Mouse (Mus musculus) intestine, embryonic 14.5 days (tissue): ENCODE data around the gene Cfap46. TPM values are rescaled to one million over a fixed set of nuclear protein-coding genes. Genes with fewer than 3 reads are reported as not detected.

Experiments used
- ATAC-seq: fragments of 200-750 bp; cut with Nextera tagmentation; replicated peaks from 2 replicates; pipeline ENCODE4 v1.8.0; 2017; ENCODE audit warnings: low read depth, moderate number of reproducible peaks, moderate TSS enrichment, moderate library complexity; ENCODE audit not compliant: low FRiP score, low TSS enrichment
- DNase-seq: peaks from one replicate; pipeline ENCODE4 v3.0.0-alpha.2; 2018; ENCODE audit warnings: low spot score
- H3K27ac ChIP-seq: fragments of 300-500 bp; sonication (generic); 2 replicates; pipeline ENCODE4 v1.5.1; 2014; ENCODE audit warnings: low read depth, mild to moderate bottlenecking, control low read depth
- H3K27me3 ChIP-seq: fragments of 300-500 bp; sonication (generic); replicated peaks from 2 replicates; pipeline ENCODE4 v1.6.1; 2014; ENCODE audit warnings: low read length, control low read depth; ENCODE audit not compliant: control insufficient read depth, insufficient read depth
- H3K36me3 ChIP-seq: fragments of 300-500 bp; sonication (generic); 2 replicates; pipeline ENCODE4 v1.6.1; 2014; ENCODE audit warnings: low read length, control low read depth; ENCODE audit not compliant: control insufficient read depth, insufficient read depth
- H3K4me1 ChIP-seq: fragments of 300-500 bp; sonication (generic); replicated peaks from 2 replicates; pipeline ENCODE4 v1.6.1; 2014; ENCODE audit warnings: low read length, control low read depth, mixed read lengths; ENCODE audit not compliant: control insufficient read depth, insufficient read depth
- H3K4me2 ChIP-seq: fragments of 300-500 bp; sonication (generic); 2 replicates; pipeline ENCODE4 v1.6.1; 2014; ENCODE audit warnings: low read length
- H3K4me3 ChIP-seq: fragments of 300-500 bp; sonication (generic); 2 replicates; pipeline ENCODE4 v1.5.1; 2014; ENCODE audit warnings: low read depth, low read length, control low read depth, mixed read lengths
- H3K9ac ChIP-seq: fragments of 300-500 bp; sonication (generic); 2 replicates; pipeline ENCODE4 v1.6.1; 2014; ENCODE audit warnings: mild to moderate bottlenecking, low read length
- H3K9me3 ChIP-seq: fragments of 300-500 bp; sonication (generic); 2 replicates; pipeline ENCODE4 v1.6.1; 2016; ENCODE audit warnings: low read length, control low read depth; ENCODE audit not compliant: control insufficient read depth
- WGBS: fragments of 180-500 bp; shearing (Covaris S2); extraction: QIAGEN DNeasy Blood & Tissue Kit; methylation state at CpG from one replicate; pipeline ENCODE4 v1.1.7; 2014; 5-methylcytosine and 5-hydroxymethylcytosine counted together
- polyA plus RNA-seq: library from polyadenylated mRNA; unstranded; fragments of >200 nt; fragmentation: Nextera tagmentation; extraction: Ambion mirVana; gene quantifications from 2 replicates; pipeline ENCODE4 v1.2.1, GENCODE M21; 2014

The Cfap46 gene
- polyA plus RNA-seq, 1 experiment from 2014 or later = 0.14 TPM

DNA sequence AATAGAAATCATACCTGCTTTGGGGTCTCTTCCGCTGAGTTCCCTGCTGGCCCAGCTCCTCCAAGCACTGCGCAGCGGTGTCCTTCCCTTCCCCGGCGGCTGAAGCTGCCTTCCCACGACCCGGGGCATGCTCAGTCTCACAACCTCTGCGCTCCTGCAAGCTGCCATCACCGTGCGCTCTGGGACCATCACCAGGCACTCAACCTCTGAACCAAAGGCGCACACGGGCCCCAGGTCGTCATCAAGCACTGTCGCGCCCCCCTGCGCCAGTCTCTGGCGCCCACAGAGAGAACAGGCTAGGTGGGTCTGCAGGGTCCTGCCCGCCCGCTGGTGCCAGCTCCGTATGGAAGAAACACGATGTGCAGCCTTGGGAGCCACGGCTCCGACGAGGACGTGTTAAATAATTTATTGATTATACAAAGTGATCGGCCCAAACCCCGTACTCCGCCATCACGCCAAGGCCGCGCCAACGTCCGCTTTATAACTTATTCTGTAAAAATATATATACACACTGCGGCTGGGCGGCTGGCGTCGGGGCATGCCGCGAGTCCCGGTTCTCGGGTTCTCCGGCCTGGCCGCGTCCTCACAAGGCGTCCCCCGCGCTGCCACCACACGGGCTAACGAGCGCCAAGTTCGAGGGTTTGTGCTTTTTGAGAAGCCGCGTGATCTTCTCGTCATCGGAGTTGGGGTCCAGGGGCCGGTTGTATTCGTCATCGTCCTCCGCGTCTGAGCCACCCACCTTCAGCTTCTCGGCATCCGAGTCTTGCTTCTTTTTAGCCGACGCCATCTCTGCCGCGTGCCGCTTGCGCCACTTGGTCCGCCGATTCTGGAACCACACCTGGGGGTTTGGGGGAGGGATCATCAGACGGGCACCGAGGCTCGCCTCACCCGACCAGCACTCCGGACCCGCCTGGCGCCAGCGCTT, 102.5 kb downstream of the Cfap46 start:
- H3K9me3 ChIP-seq = no peaks in the 10 kb centered on the region
- H3K9ac ChIP-seq = no peak overlapping the region
- ATAC-seq = no peak
- WGBS = 3% methylated on average over 78 of the region's 78 CpGs
- no peak overlapping the region for H3K27ac ChIP-seq
- H3K4me1 ChIP-seq = peaks cover 15% of the 10 kb centered on the region
- peaks cover 13% of the 10 kb centered on the region for H3K36me3 ChIP-seq
- DNase-seq = peak; percentile 73
- peaks cover 82% of the 10 kb centered on the region for H3K27me3 ChIP-seq
- H3K4me3 ChIP-seq = peak overlapping the region; percentile 32
- H3K4me2 ChIP-seq = peak overlapping the region; percentile 52

DNA sequence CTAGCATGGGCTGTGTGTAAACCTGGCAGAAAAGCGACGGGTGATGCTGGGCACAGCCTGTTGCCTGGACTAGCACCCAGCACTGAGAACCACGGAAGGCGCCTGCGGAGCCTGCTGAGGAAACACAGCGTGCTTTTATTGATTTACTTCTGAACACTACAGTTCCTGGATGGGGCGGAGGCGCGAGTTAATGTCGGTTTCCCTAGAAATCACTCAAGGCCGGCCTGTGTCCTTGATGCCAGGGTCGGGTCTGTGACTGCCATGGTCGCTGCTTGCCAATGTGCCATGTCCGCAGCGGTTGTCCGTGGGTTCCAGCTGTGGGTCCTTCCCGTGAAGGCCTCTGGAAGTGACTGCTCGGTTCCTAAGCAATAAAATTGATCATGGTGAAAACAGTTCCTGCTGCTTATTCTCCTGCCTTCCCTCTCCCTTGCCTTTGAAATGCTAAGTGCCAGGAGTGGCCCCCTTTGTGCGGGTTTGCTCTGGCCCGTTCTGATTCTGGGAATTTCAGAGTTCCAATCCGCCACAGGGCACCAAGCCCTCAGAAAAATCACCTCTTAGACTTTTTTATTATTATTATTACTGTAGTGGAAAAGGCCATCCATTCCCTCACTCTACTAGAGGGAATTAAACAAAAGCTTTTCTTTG, 104.2 kb downstream of the Cfap46 start:
- 74% methylated on average over 21 of the region's 21 CpGs for whole genome bisulfite sequencing
- DNase-seq = no peak
- H3K9ac ChIP-seq = no peak overlapping the region
- H3K9me3 ChIP-seq = no peaks in the 10 kb centered on the region
- no peak overlapping the region for H3K4me3 ChIP-seq
- no peak overlapping the region for H3K4me2 ChIP-seq
- no peak for ATAC-seq
- H3K36me3 ChIP-seq = peaks cover 22% of the 10 kb centered on the region
- no peak overlapping the region for H3K27ac ChIP-seq
- H3K27me3 ChIP-seq = peaks cover 65% of the 10 kb centered on the region
- H3K4me1 ChIP-seq = peaks cover 15% of the 10 kb centered on the region

DNA sequence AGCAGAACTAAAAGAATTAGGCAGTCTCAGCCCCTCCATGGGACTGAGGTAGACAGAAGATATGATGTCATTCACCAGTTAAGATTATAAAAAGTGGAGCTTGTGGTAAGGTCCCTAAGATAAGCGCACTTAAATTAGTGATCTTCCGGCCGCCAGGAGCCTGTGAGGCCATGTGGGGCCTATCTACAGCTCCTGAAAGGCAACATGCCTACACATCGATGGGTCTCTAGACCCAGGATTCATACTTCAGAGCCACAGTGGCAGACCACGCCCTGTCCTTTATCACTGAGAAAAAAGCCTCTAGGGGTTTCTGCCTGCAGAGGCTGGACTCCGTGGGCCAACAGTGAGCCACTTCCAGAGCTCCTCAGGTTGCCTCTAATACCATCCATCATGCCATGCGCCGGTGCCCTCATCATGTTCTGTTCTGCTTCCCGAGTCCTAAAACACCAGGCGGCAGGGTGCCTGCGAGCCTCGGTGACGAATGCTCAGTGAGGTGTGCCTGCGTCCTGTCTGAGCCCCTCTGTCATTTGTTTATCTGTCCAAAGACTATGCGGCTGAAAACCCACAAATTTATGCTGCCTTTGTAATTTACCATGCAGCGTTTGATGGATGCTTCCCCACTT, 107.4 kb downstream of the Cfap46 start:
- ATAC-seq = no peak
- no peak overlapping the region for H3K27ac ChIP-seq
- DNase-seq = no peak
- H3K9me3 ChIP-seq = no peaks in the 10 kb centered on the region
- H3K36me3 ChIP-seq = peaks cover 31% of the 10 kb centered on the region
- peaks cover 33% of the 10 kb centered on the region for H3K27me3 ChIP-seq
- no peak overlapping the region for H3K4me2 ChIP-seq
- H3K4me3 ChIP-seq = no peak overlapping the region
- WGBS = 58% methylated on average over 16 of the region's 16 CpGs
- H3K4me1 ChIP-seq = 0 out of 2 replicates have a peak, but pooled peaks cover 3% of the 10 kb centered on the region
- H3K9ac ChIP-seq = no peak overlapping the region

DNA sequence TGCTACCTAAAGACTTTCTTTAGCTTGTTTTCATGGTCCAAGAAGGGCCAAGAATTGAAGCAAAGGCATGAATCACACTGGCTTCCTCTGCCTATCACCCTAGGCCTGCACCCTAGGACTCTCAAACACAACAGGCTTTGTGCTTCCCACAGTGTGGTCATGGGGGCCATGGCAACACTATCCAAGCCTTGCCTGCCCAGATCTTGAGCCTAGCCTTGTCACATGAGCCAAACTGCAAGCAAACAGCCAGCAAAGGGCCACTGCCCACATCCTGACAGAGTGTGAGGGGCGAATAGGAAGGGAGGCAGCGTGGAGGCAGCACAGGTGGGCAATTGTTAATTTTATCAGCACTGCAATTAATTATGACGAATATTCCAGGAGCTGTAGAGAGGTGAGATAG, 111.0 kb downstream of the Cfap46 start:
- Histone ChIP-seq H3K4me2 (no peak overlapping the region), H3K36me3 (peaks cover 26% of the 10 kb centered on the region), H3K4me3 (no peak overlapping the region), H3K4me1 (no peaks in the 10 kb centered on the region), H3K27ac (no peak overlapping the region), H3K9me3 (no peaks in the 10 kb centered on the region), H3K27me3 (no peaks in the 10 kb centered on the region), H3K9ac (no peak overlapping the region)
- DNase-seq = no peak
- ATAC-seq = no peak
- WGBS = 63% methylated on average over 3 of the region's 3 CpGs

DNA sequence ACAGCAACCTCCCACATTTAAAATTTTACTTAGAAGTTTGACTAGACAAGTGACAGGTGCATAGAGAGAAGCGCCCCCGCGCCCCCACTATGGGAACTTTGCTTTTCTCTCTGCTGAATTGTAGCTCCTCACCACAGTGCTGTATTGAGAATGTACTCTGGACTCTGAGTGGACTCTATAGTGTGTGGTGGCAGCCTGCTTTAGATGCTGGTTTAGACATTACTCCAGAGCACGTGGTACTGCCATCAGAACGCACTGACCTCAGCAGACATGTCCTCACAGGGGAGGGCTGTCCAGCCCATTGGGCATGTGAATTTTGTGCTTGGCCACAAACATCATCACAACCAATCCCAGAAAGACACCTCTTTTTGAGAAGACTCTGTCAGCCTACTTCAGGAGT, 112.8 kb downstream of the Cfap46 start:
- H3K4me2 ChIP-seq = no peak overlapping the region
- no peaks in the 10 kb centered on the region for H3K9me3 ChIP-seq
- no peak overlapping the region for H3K9ac ChIP-seq
- 92% methylated on average over 5 of the region's 5 CpGs for WGBS
- DNase-seq = no peak
- H3K36me3 ChIP-seq = peaks cover 29% of the 10 kb centered on the region
- no peak overlapping the region for H3K4me3 ChIP-seq
- no peak for ATAC-seq
- H3K27ac ChIP-seq = no peak overlapping the region
- H3K4me1 ChIP-seq = no peaks in the 10 kb centered on the region
- no peaks in the 10 kb centered on the region for H3K27me3 ChIP-seq

DNA sequence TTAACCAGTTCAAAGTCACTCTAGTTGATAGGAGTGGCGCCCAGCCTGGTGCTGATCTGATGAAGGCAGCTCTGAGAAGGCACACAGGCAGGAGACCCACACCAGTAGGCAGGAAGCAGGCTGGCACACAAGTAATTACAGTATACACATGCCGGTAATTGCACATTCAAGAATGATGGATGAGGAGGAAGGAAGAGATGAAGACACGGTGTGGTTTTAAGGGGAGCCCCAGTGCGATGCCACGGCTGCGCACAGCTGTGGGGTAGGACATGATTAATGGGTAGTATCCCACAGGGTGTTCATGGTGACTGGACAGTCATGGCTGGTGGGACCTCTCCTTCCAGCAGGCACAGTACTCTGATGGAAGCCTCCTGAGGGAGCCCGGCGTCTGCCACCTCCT, 117.1 kb downstream of the Cfap46 start:
- Histone ChIP-seq H3K4me1 (no peaks in the 10 kb centered on the region), H3K27ac (no peak overlapping the region), H3K9me3 (no peaks in the 10 kb centered on the region), H3K27me3 (no peaks in the 10 kb centered on the region), H3K9ac (no peak overlapping the region), H3K4me2 (no peak overlapping the region), H3K36me3 (peaks cover 35% of the 10 kb centered on the region), H3K4me3 (no peak overlapping the region)
- 68% methylated on average over 8 of the region's 8 CpGs for WGBS
- no peak for DNase-seq
- no peak for ATAC-seq

DNA sequence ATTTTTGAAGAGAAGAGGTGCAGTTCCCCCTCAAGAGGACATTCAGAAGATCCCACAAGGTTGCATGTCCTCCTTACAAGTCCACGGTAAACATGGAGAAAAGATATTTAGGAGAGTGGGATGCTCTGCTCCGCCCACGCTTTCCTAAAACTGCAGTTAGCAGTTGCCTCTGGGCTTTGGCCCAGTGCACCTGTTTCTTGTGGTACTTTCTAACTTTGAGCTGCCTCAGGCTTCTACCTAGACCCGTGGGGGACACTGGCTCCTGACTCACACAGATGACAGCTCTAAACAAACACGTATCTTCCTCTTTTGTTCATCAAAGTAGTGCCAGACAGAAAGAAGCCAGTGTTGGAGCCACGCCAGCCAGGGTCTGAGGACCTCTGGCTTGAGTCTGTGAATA, 117.6 kb downstream of the Cfap46 start:
- H3K9me3 ChIP-seq = no peaks in the 10 kb centered on the region
- DNase-seq (no peak), ATAC-seq (no peak)
- H3K9ac ChIP-seq = no peak overlapping the region
- no peaks in the 10 kb centered on the region for H3K27me3 ChIP-seq
- H3K4me2 ChIP-seq = no peak overlapping the region
- H3K36me3 ChIP-seq = peaks cover 32% of the 10 kb centered on the region
- WGBS = 74% methylated on average over 6 of the region's 6 CpGs
- no peak overlapping the region for H3K4me3 ChIP-seq
- no peaks in the 10 kb centered on the region for H3K4me1 ChIP-seq
- no peak overlapping the region for H3K27ac ChIP-seq

DNA sequence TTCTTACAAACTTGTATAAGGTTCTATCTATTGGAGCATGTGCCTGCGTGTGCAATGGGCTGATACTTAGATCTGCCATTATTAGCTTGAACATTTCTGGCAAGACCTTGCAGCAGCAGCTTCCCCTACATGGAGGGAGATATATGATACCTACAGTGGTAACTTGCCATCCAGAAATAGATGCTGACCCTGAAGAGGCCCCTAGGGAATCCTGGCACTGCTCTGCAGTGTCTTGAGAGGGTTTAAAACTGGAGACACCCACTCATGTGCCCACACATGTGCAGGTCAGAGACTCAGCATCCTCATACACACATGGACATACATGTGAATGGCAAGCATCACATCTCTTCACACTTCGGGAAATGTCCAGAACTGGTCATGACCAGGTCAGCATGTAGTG, 119.5 kb downstream of the Cfap46 start:
- no peaks in the 10 kb centered on the region for H3K4me1 ChIP-seq
- no peaks in the 10 kb centered on the region for H3K27me3 ChIP-seq
- WGBS = 90% methylated on average over 2 of the region's 2 CpGs
- H3K27ac ChIP-seq = no peak overlapping the region
- H3K9me3 ChIP-seq = no peaks in the 10 kb centered on the region
- DNase-seq (no peak), ATAC-seq (no peak)
- no peak overlapping the region for H3K9ac ChIP-seq
- H3K36me3 ChIP-seq = peaks cover 41% of the 10 kb centered on the region
- no peak overlapping the region for H3K4me2 ChIP-seq
- no peak overlapping the region for H3K4me3 ChIP-seq
